Mouse (Mus musculus) thymus, adult 2 months (tissue): ENCODE measurements at regions not wholly inside any gene's neighbourhood (a gene's known extent, or its start where the extent isn't known, plus 50 kb on each side); places are given as distances from the start of the nearest gene placed in this dataset.

Experiments
- DNase-seq: peaks from one replicate; pipeline ENCODE4 v3.0.0; 2021
- H3K27ac ChIP-seq: fragments of 200-500 bp; 2 replicates; pipeline ENCODE4 v1.5.1; 2012; ENCODE audit warnings: low read length, control low read depth; ENCODE audit not compliant: control insufficient read depth, insufficient read depth
- H3K27me3 ChIP-seq: fragments of 200-500 bp; 2 replicates; pipeline ENCODE4 v1.6.1; 2012; ENCODE audit warnings: mild to moderate bottlenecking, low read length, moderate library complexity, mixed read lengths; ENCODE audit not compliant: control insufficient read depth, insufficient read depth
- H3K36me3 ChIP-seq: fragments of 200-500 bp; 2 replicates; pipeline ENCODE4 v1.6.1; 2012; ENCODE audit warnings: mild to moderate bottlenecking, low read length, moderate library complexity; ENCODE audit not compliant: control insufficient read depth, insufficient read depth
- H3K4me1 ChIP-seq: fragments of 200-500 bp; replicated peaks from 2 replicates; pipeline ENCODE4 v1.6.1; 2012; ENCODE audit warnings: low read length; ENCODE audit not compliant: control insufficient read depth, insufficient read depth
- H3K4me3 ChIP-seq: fragments of 200-500 bp; 2 replicates; pipeline ENCODE4 v1.5.1; 2012; ENCODE audit warnings: mild to moderate bottlenecking, low read length, control low read depth, moderate library complexity; ENCODE audit not compliant: control insufficient read depth, insufficient read depth
- CTCF ChIP-seq: fragments of 200-500 bp; IDR thresholded peaks from 2 replicates; pipeline ENCODE4 v1.5.1; 2012; ENCODE audit warnings: mild to moderate bottlenecking, control low read depth, low read length, moderate library complexity, borderline replicate concordance; ENCODE audit not compliant: control insufficient read depth, poor library complexity, insufficient read depth; ENCODE audit errors: extremely low read depth
- POLR2A ChIP-seq: fragments of 200-500 bp; IDR thresholded peaks from 2 replicates; pipeline ENCODE4 v1.6.1; 2012; ENCODE audit warnings: mild to moderate bottlenecking, low read length, control low read depth, moderate library complexity; ENCODE audit not compliant: control insufficient read depth, poor library complexity, insufficient read depth; ENCODE audit errors: extremely low read depth
- WGBS: fragments of 180-500 bp; shearing (Covaris S2); methylation state at CpG from one replicate; pipeline ENCODE4 v1.1.7; 2018; 5-methylcytosine and 5-hydroxymethylcytosine counted together

GRCm38 (mm10) chr13:101568985-101569631 is 198.9 kb downstream of the Pik3r1 start:
- no peak overlapping the region for H3K4me3 ChIP-seq
- no peaks in the 10 kb centered on the region for H3K36me3 ChIP-seq
- no peak for TF ChIP-seq CTCF
- no peak for TF ChIP-seq POLR2A
- H3K27ac ChIP-seq, result no peak overlapping the region
- peaks cover 4% of the 10 kb centered on the region for H3K4me1 ChIP-seq
- WGBS, result 92% methylated on average over 6 of the region's 6 CpGs
- no peaks in the 10 kb centered on the region for H3K27me3 ChIP-seq
- DNase-seq, result no peak

GRCm38 (mm10) chr13:101565323-101565722 is 202.7 kb downstream of the Pik3r1 start:
- Histone ChIP-seq H3K4me1 (peaks cover 4% of the 10 kb centered on the region), H3K27me3 (no peaks in the 10 kb centered on the region), H3K4me3 (no peak overlapping the region), H3K27ac (no peak overlapping the region), H3K36me3 (no peaks in the 10 kb centered on the region)
- 100% methylated on average over 1 of the region's 1 CpGs for WGBS
- no peak for DNase-seq
- TF ChIP-seq CTCF (no peak), POLR2A (no peak)

GRCm38 (mm10) chr13:101555371-101555874 is 212.6 kb downstream of the Pik3r1 start:
- Histone ChIP-seq H3K36me3 (no peaks in the 10 kb centered on the region), H3K4me1 (peaks cover 11% of the 10 kb centered on the region), H3K4me3 (no peak overlapping the region), H3K27ac (no peak overlapping the region), H3K27me3 (no peaks in the 10 kb centered on the region)
- no peak for TF ChIP-seq POLR2A
- no peak for TF ChIP-seq CTCF
- 95% methylated on average over 3 of the region's 3 CpGs for WGBS
- no peak for DNase-seq

- WGBS, result 85% methylated on average over 8 of the region's 8 CpGs
- H3K27ac ChIP-seq, result no peak overlapping the region
Observed at GRCm38 (mm10) chr13:101553131-101553549, 214.9 kb downstream of the Pik3r1 start.

GRCm38 (mm10) chr13:101552451-101552850 is 215.6 kb downstream of the Pik3r1 start:
- WGBS, result 79% methylated on average over 2 of the region's 2 CpGs
- peaks cover 22% of the 10 kb centered on the region for H3K4me1 ChIP-seq

More at GRCm38 (mm10) chr13:101553131-101553549, 214.9 kb downstream of the Pik3r1 start:
- H3K4me1 ChIP-seq, result peaks cover 19% of the 10 kb centered on the region
- TF ChIP-seq POLR2A, result no peak
- TF ChIP-seq CTCF, result no peak
- no peak overlapping the region for H3K4me3 ChIP-seq
- H3K27me3 ChIP-seq, result no peaks in the 10 kb centered on the region
- DNase-seq, result no peak
- no peaks in the 10 kb centered on the region for H3K36me3 ChIP-seq

GRCm38 (mm10) chr13:101551068-101551467 is 216.9 kb downstream of the Pik3r1 start:
- Histone ChIP-seq H3K27me3 (no peaks in the 10 kb centered on the region), H3K4me1 (peaks cover 25% of the 10 kb centered on the region), H3K36me3 (no peaks in the 10 kb centered on the region), H3K27ac (no peak overlapping the region), H3K4me3 (no peak overlapping the region)
- no peak for DNase-seq
- no peak for TF ChIP-seq CTCF
- no peak for TF ChIP-seq POLR2A
- WGBS, result 96% methylated on average over 6 of the region's 6 CpGs

More at GRCm38 (mm10) chr13:101552451-101552850, 215.6 kb downstream of the Pik3r1 start:
- H3K27ac ChIP-seq, result no peak overlapping the region
- no peaks in the 10 kb centered on the region for H3K27me3 ChIP-seq
- no peak for TF ChIP-seq CTCF
- TF ChIP-seq POLR2A, result no peak
- H3K36me3 ChIP-seq, result no peaks in the 10 kb centered on the region
- H3K4me3 ChIP-seq, result no peak overlapping the region
- no peak for DNase-seq

- 97% methylated on average over 5 of the region's 5 CpGs for WGBS
- Histone ChIP-seq H3K27me3 (no peaks in the 10 kb centered on the region), H3K4me3 (no peak overlapping the region), H3K4me1 (peaks cover 30% of the 10 kb centered on the region), H3K36me3 (no peaks in the 10 kb centered on the region), H3K27ac (no peak overlapping the region)
- no peak for TF ChIP-seq CTCF
- no peak for TF ChIP-seq POLR2A
- no peak for DNase-seq
Observed at GRCm38 (mm10) chr13:101550526-101550925, 217.5 kb downstream of the Pik3r1 start.

GRCm38 (mm10) chr13:101547887-101548286 is 220.1 kb downstream of the Pik3r1 start:
- WGBS, result 0% methylated on average over 6 of the region's 6 CpGs
- peak; percentile 46 for DNase-seq
- no peaks in the 10 kb centered on the region for H3K36me3 ChIP-seq
- no peaks in the 10 kb centered on the region for H3K27me3 ChIP-seq
- H3K4me1 ChIP-seq, result peaks cover 36% of the 10 kb centered on the region
- TF ChIP-seq POLR2A (no peak), CTCF (no peak)
- 0 out of 2 replicates have a peak overlapping the region, but pooled peaks have one; percentile 7 for H3K4me3 ChIP-seq
- peak overlapping the region; percentile 63 for H3K27ac ChIP-seq
